Mouse (Mus musculus) c-Kit-positive CD71-negative TER-119-negative erythroid progenitor cells, embryonic 14.5 days (primary cell): ENCODE data around the gene Rnf152.

Experiments used
- DNase-seq: peaks from one replicate; pipeline ENCODE4 v3.0.0-alpha.2; 2013; ENCODE audit warnings: low read depth

The Rnf152 gene

GRCm38 (mm10) chr1:105312601-105312901 is 44.0 kb downstream of the Rnf152 start:
- no peak for DNase-seq

GRCm38 (mm10) chr1:105311899-105312600 is 44.5 kb downstream of the Rnf152 start:
- DNase-seq: no peak

GRCm38 (mm10) chr1:105302164-105302563 is 54.3 kb downstream of the Rnf152 start:
- no peak for DNase-seq

GRCm38 (mm10) chr1:105301764-105302163 is 54.7 kb downstream of the Rnf152 start:
- DNase-seq: no peak

GRCm38 (mm10) chr1:105291859-105292258 is 64.7 kb downstream of the Rnf152 start:
- DNase-seq: no peak

- DNase-seq: no peak
These were observed 69.0 kb downstream of the Rnf152 start for GRCm38 (mm10) chr1:105287536-105287935.

GRCm38 (mm10) chr1:105286906-105287305 is 69.6 kb downstream of the Rnf152 start:
- no peak for DNase-seq

- no peak for DNase-seq
These were observed 71.5 kb downstream of the Rnf152 start for GRCm38 (mm10) chr1:105285001-105285400.

GRCm38 (mm10) chr1:105284116-105284515 is 72.4 kb downstream of the Rnf152 start:
- no peak for DNase-seq

- no peak for DNase-seq
These were observed 75.2 kb downstream of the Rnf152 start for GRCm38 (mm10) chr1:105281277-105281676.

- DNase-seq: no peak
These were observed 76.3 kb downstream of the Rnf152 start for GRCm38 (mm10) chr1:105280160-105280559.

GRCm38 (mm10) chr1:105274500-105275194 is 81.9 kb downstream of the Rnf152 start:
- DNase-seq: no peak

- no peak for DNase-seq
These were observed 85.4 kb downstream of the Rnf152 start for GRCm38 (mm10) chr1:105271104-105271503.

GRCm38 (mm10) chr1:105263283-105264033 is 93.1 kb downstream of the Rnf152 start:
- DNase-seq: no peak

GRCm38 (mm10) chr1:105260200-105260599 is 96.3 kb downstream of the Rnf152 start:
- no peak for DNase-seq

GRCm38 (mm10) chr1:105257199-105257598 is 99.3 kb downstream of the Rnf152 start:
- peak; percentile 8 for DNase-seq

- DNase-seq: no peak
These were observed 107.3 kb downstream of the Rnf152 start for GRCm38 (mm10) chr1:105249190-105249589.

- no peak for DNase-seq
These were observed 109.9 kb downstream of the Rnf152 start for GRCm38 (mm10) chr1:105246651-105247050.

GRCm38 (mm10) chr1:105246075-105246574 is 110.4 kb downstream of the Rnf152 start:
- DNase-seq: no peak

- DNase-seq: no peak
These were observed 113.0 kb downstream of the Rnf152 start for GRCm38 (mm10) chr1:105243359-105244142.

- DNase-seq: no peak
These were observed 116.3 kb downstream of the Rnf152 start for GRCm38 (mm10) chr1:105240185-105240584.
